Mouse (Mus musculus) embryonic facial prominence, embryonic 13.5 days (tissue): ENCODE data around the gene Homez. TPM values are rescaled to one million over a fixed set of nuclear protein-coding genes. Genes with fewer than 3 reads are reported as not detected.

ENCODE experiments used
- ATAC-seq: fragments of 200-750 bp; cut with Nextera tagmentation; 2 replicates; pipeline ENCODE4 v1.8.0; 2017; ENCODE audit warnings: low read depth; ENCODE audit not compliant: insufficient number of reproducible peaks, insufficient read depth, low FRiP score, low TSS enrichment
- H3K27ac ChIP-seq: fragments of 300-500 bp; sonication (generic); 2 replicates; pipeline ENCODE4 v1.5.1; 2015; ENCODE audit warnings: moderate library complexity, mild to moderate bottlenecking, inconsistent platforms
- H3K27me3 ChIP-seq: fragments of 300-500 bp; sonication (generic); 2 replicates; pipeline ENCODE4 v1.6.1; 2015; ENCODE audit warnings: mild to moderate bottlenecking, inconsistent platforms
- H3K36me3 ChIP-seq: fragments of 300-500 bp; sonication (generic); 2 replicates; pipeline ENCODE4 v1.6.1; 2015; ENCODE audit warnings: mild to moderate bottlenecking, inconsistent platforms
- H3K4me1 ChIP-seq: fragments of 300-500 bp; sonication (generic); 2 replicates; pipeline ENCODE4 v1.6.1; 2015; ENCODE audit warnings: inconsistent platforms
- H3K4me2 ChIP-seq: fragments of 300-500 bp; sonication (generic); 2 replicates; pipeline ENCODE4 v1.6.1; 2015; ENCODE audit warnings: moderate library complexity, mild to moderate bottlenecking, inconsistent platforms
- H3K4me3 ChIP-seq: fragments of 300-500 bp; sonication (generic); 2 replicates; pipeline ENCODE4 v1.5.1; 2015; ENCODE audit warnings: mild to moderate bottlenecking, inconsistent platforms
- H3K9ac ChIP-seq: fragments of 300-500 bp; sonication (generic); 2 replicates; pipeline ENCODE4 v1.6.1; 2015; ENCODE audit warnings: mild to moderate bottlenecking, inconsistent platforms
- H3K9me3 ChIP-seq: fragments of 300-500 bp; sonication (generic); 2 replicates; pipeline ENCODE4 v1.6.1; 2016; ENCODE audit warnings: inconsistent platforms
- WGBS: fragments of 180-500 bp; shearing (Covaris S2); methylation state at CpG from one replicate; pipeline ENCODE4 v1.1.7; 2015; ENCODE audit warnings: mixed read lengths; 5-methylcytosine and 5-hydroxymethylcytosine counted together
- polyA plus RNA-seq: library from polyadenylated mRNA; unstranded; fragments of >200 nt; fragmentation: Nextera tagmentation; extraction: Ambion mirVana; gene quantifications from 2 replicates; pipeline ENCODE4 v1.2.1, GENCODE M21; 2015

The Homez gene
- polyA plus RNA-seq, 1 experiment from 2014 or later, result 12.3 TPM

- H3K27ac ChIP-seq, result no peak overlapping the region
- no peak overlapping the region for H3K4me3 ChIP-seq
- H3K4me1 ChIP-seq, result no peaks in the 10 kb centered on the region
- H3K27me3 ChIP-seq, result no peaks in the 10 kb centered on the region
- H3K9ac ChIP-seq, result no peak overlapping the region
- H3K36me3 ChIP-seq, result no peaks in the 10 kb centered on the region
- 46% methylated on average over 2 of the region's 2 CpGs for WGBS
- H3K9me3 ChIP-seq, result no peaks in the 10 kb centered on the region
- H3K4me2 ChIP-seq, result no peak overlapping the region
- ATAC-seq, result no peak
Observed at GRCm38 (mm10) chr14:54817791-54818190, 53.0 kb downstream of the Homez start.

GRCm38 (mm10) chr14:54815737-54816136, 55.0 kb downstream of the Homez start:
- Histone ChIP-seq H3K9ac (no peak overlapping the region), H3K27me3 (no peaks in the 10 kb centered on the region), H3K4me3 (no peak overlapping the region), H3K36me3 (no peaks in the 10 kb centered on the region), H3K9me3 (no peaks in the 10 kb centered on the region), H3K4me1 (no peaks in the 10 kb centered on the region), H3K4me2 (no peak overlapping the region), H3K27ac (no peak overlapping the region)
- no peak for ATAC-seq
- WGBS, result 60% methylated on average over 3 of the region's 3 CpGs

GRCm38 (mm10) chr14:54813991-54814390, 56.8 kb downstream of the Homez start, which contains the start of gene Rnf212b:
Rnf212b (plus strand) TSS chr14:54814141.
- Histone ChIP-seq H3K9me3 (no peaks in the 10 kb centered on the region), H3K4me3 (no peak within 1 kb of the TSS), H3K27me3 (no peaks in the 10 kb centered on the region), H3K27ac (no peak within 1 kb of the TSS), H3K4me1 (no peaks in the 10 kb centered on the region), H3K4me2 (no peak within 1 kb of the TSS), H3K36me3 (no peaks in the 10 kb centered on the region), H3K9ac (no peak within 1 kb of the TSS)
- WGBS, result 85% methylated on average over 29 of the region's 29 CpGs
- no peak for ATAC-seq

GRCm38 (mm10) chr14:54809668-54810033, 61.1 kb downstream of the Homez start:
- Histone ChIP-seq H3K4me2 (no peak overlapping the region), H3K4me3 (no peak overlapping the region), H3K9me3 (no peaks in the 10 kb centered on the region), H3K27ac (no peak overlapping the region), H3K27me3 (no peaks in the 10 kb centered on the region), H3K36me3 (no peaks in the 10 kb centered on the region), H3K4me1 (no peaks in the 10 kb centered on the region), H3K9ac (no peak overlapping the region)
- no peak for ATAC-seq
- WGBS, result 92% methylated on average over 3 of the region's 3 CpGs

GRCm38 (mm10) chr14:54808718-54809667, 61.8 kb downstream of the Homez start:
- no peak for ATAC-seq
- no peaks in the 10 kb centered on the region for H3K27me3 ChIP-seq
- no peak overlapping the region for H3K27ac ChIP-seq
- no peaks in the 10 kb centered on the region for H3K9me3 ChIP-seq
- H3K4me2 ChIP-seq, result no peak overlapping the region
- no peaks in the 10 kb centered on the region for H3K4me1 ChIP-seq
- H3K4me3 ChIP-seq, result no peak overlapping the region
- no peak overlapping the region for H3K9ac ChIP-seq
- no peaks in the 10 kb centered on the region for H3K36me3 ChIP-seq
- WGBS, result 65% methylated on average over 4 of the region's 4 CpGs

GRCm38 (mm10) chr14:54806124-54806523, 64.6 kb downstream of the Homez start:
- no peaks in the 10 kb centered on the region for H3K4me1 ChIP-seq
- no peaks in the 10 kb centered on the region for H3K9me3 ChIP-seq
- no peaks in the 10 kb centered on the region for H3K27me3 ChIP-seq
- H3K4me3 ChIP-seq, result no peak overlapping the region
- no peak overlapping the region for H3K27ac ChIP-seq
- ATAC-seq, result no peak
- 87% methylated on average over 4 of the region's 4 CpGs for WGBS
- H3K4me2 ChIP-seq, result no peak overlapping the region
- no peak overlapping the region for H3K9ac ChIP-seq
- no peaks in the 10 kb centered on the region for H3K36me3 ChIP-seq

Other genes with a start within 250 kb of the Homez start
- 0.06 TPM in 1 of 2 replicates, not detected in the other for gene Psmb11, start 249.5 kb downstream of the Homez start, polyA plus RNA-seq
- gene Gm17606, start 230.0 kb downstream of the Homez start, polyA plus RNA-seq, result not detected in 2 replicates
- gene Cdh24, start 229.6 kb downstream of the Homez start, polyA plus RNA-seq, result 6.8 and 7.9 TPM in 2 replicates
- gene 1700123O20Rik, start 184.7 kb downstream of the Homez start, polyA plus RNA-seq, result 89.2 and 103 TPM in 2 replicates
- 169 and 173 TPM in 2 replicates for gene Acin1, start 184.0 kb downstream of the Homez start, polyA plus RNA-seq
- gene Gm29776, start 172.1 kb downstream of the Homez start, polyA plus RNA-seq, result 0.14 and 0.17 TPM in 2 replicates
- gene Cebpe, start 158.8 kb downstream of the Homez start, polyA plus RNA-seq, result not detected in 2 replicates
- gene Slc7a8, start 89.0 kb downstream of the Homez start, polyA plus RNA-seq, result 2.3 and 2.9 TPM in 2 replicates
- not detected in 2 replicates for gene Rnf212b, start 56.8 kb downstream of the Homez start, polyA plus RNA-seq
- gene Ppp1r3e, start 6.6 kb upstream of the Homez start, polyA plus RNA-seq, result 0.92 and 1.1 TPM in 2 replicates
- 3.8 and 4.6 TPM in 2 replicates for gene Bcl2l2, start 12.4 kb upstream of the Homez start, polyA plus RNA-seq
- gene Gm20521, start 12.5 kb upstream of the Homez start, polyA plus RNA-seq, result 0.23 and 0.79 TPM in 2 replicates
- 140 and 163 TPM in 2 replicates for gene Pabpn1, start 21.5 kb upstream of the Homez start, polyA plus RNA-seq
- gene Slc22a17, start 42.2 kb upstream of the Homez start, polyA plus RNA-seq, result 74.3 and 84.7 TPM in 2 replicates
- gene Efs, start 55.2 kb upstream of the Homez start, polyA plus RNA-seq, result 50.3 and 50.9 TPM in 2 replicates
- 0.25 TPM in 1 of 2 replicates, not detected in the other for gene Il25, start 61.7 kb upstream of the Homez start, polyA plus RNA-seq
- gene Cmtm5, start 65.3 kb upstream of the Homez start, polyA plus RNA-seq, result 8.3 and 14.1 TPM in 2 replicates
- 0.74 and 4.9 TPM in 2 replicates for gene Myh6, start 96.0 kb upstream of the Homez start, polyA plus RNA-seq
- not detected in 2 replicates for gene Gm17428, start 106.0 kb upstream of the Homez start, polyA plus RNA-seq
- gene Myh7, start 123.7 kb upstream of the Homez start, polyA plus RNA-seq, result 3.3 and 10.8 TPM in 2 replicates
- gene Ngdn, start 144.5 kb upstream of the Homez start, polyA plus RNA-seq, result 82.4 and 84.5 TPM in 2 replicates
- 5.5 and 5.8 TPM in 2 replicates for gene Zfhx2, start 221.4 kb upstream of the Homez start, polyA plus RNA-seq
- gene Thtpa, start 223.8 kb upstream of the Homez start, polyA plus RNA-seq, result 21.9 and 23.9 TPM in 2 replicates
- 21.0 and 23.4 TPM in 2 replicates for gene Ap1g2, start 235.6 kb upstream of the Homez start, polyA plus RNA-seq
- gene Jph4, start 246.0 kb upstream of the Homez start, polyA plus RNA-seq, result 2.7 and 2.9 TPM in 2 replicates